Mouse (Mus musculus) NIH3T3 (cell line): ENCODE results near the gene Itsn1.

Experiments
- DNase-seq: peaks from one replicate; pipeline ENCODE4 v3.0.0-alpha.2; 2012; ENCODE audit warnings: low read depth

Itsn1 gene

GRCm38 (mm10) chr16:91905987-91906386, 176.9 kb downstream of the Itsn1 start:
- no peak for DNase-seq

GRCm38 (mm10) chr16:91906672-91907071, 177.6 kb downstream of the Itsn1 start:
- no peak for DNase-seq

DNA sequence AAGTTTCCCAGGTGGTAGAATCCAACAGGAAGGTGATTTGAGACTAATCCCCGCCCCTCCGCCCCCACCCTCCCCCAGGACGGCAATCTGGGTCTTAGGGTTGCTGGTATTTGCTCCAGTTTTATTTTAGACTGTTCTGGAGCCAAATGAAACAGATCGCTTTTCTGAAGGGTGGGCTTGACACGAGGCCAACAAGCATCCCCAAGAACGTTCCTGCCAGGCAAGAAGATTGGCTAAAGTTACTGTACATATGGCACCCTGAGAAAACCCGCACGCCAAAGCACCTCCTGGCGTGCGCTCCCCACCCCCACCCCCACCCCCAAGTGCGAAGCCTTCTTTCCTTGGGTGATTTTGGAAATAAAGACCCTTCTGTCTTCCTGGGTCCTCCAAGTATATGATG, 178.1 kb downstream of the Itsn1 start:
- no peak for DNase-seq

DNA sequence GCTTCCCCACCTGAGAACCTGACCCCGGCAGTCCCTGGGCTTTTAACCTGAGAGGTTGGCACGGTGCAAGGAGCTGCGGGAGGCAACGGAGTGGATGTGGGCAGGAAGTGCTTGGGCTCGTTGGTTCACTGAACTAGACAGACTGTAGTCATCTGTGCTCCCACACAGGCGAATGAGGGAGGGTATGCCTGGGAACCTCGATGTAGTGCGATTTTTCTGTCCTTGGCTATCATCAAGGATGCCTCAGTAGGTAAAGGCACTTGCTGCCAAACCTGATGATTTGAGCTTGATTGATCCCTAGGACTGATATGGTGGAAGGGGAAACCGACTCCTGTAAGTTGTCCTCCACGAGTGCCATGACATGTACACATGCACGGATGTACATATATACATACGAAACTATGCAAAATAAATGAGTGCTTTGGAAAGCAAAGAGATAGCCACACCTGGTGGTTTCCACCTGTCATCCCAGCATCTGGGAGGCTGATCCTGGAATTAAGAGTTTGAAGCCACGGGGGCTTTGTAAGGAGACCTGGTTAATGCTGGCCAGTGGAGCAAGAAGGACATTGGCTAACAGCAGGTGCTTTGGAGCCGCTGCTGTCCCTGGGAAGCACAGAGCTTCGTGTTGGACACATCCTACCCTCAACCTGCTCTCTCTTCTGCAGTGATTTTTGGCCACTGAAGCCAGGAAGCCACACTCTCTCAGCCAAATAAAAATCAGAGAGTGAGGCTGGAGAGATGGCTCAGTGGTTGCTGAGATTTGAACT, 180.7 kb downstream of the Itsn1 start:
- DNase-seq = no peak

GRCm38 (mm10) chr16:91917631-91918096, 188.6 kb downstream of the Itsn1 start:
- peak; percentile 88 for DNase-seq

GRCm38 (mm10) chr16:91918461-91918860, 189.4 kb downstream of the Itsn1 start:
- DNase-seq = peak; percentile 34

DNA sequence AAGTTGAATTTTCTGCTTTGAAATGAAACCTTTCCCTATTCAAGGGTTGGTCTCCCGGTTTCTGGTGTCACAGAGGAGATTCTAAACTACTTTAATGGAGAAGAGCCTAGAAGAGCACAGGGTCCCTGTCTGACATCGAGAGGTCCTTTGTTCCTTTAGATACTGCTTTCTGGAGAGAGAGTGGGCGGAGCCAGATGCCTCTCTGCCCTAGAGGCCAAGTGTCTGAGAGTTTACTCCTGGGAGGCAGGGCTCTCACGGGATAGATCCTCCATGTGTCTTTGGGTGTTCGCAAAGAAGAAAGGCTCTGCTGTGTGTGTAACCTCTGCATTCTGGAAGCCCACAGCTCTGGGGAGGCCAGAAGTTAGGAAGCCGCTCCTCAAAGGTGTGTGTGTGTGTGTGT, 190.0 kb downstream of the Itsn1 start:
- DNase-seq = no peak

GRCm38 (mm10) chr16:91921340-91921739, 192.3 kb downstream of the Itsn1 start:
- DNase-seq = no peak

GRCm38 (mm10) chr16:91922939-91923338, 193.9 kb downstream of the Itsn1 start:
- no peak for DNase-seq

DNA sequence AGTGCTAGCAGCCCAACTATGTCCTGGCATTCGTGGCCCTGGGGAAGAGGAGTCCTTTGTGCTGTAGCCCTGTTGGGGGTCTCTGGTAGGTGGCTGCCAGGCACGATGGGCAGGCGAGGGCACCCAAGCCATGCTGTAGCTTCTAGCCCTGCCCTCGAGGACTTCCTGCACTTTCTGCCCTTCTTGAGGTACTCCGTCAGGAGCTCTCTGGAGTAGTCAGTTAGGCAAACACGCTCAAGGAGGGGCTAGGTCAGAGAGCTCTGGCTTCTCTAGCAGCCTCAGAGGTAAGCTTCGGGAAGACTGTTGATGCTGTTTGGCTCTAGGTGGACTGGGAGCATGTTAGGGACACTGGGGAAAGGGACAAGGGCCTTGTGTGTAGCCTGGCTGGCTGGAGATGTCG, 195.3 kb downstream of the Itsn1 start:
- DNase-seq = no peak

DNA sequence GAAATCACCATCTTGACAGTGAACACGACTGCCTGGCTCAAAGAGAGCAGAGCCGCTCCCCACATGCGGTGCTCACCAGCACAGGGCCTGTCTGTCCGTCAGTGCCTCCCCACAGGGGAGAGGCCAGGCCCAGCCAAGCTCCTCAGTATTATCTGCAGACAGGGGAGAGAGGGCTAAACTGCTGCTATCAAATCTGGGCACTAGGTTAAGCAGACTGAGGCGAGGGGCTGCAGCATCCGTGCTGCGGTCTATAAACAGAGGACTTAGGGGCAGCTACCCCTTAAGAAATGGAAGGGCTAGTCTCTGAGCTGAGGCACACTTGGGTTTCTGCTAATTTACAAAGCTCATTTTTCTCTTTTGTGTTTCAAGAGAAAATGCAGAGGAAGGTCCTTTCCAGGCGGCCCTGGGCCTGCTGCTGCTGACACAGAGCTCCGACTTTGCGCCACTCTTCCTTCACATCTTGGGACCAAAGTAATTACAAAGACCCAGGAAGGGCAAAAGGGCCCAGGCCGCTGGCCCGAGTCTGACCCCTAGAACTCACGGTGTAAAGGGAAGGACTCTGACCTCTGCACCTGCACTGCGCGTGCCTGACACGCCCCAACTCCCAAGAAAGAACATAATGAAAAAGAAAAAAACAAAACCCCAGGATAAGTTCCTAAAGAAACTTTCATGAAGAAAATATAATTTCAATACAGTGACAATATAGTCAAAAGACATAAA, 199.0 kb downstream of the Itsn1 start:
- no peak for DNase-seq

DNA sequence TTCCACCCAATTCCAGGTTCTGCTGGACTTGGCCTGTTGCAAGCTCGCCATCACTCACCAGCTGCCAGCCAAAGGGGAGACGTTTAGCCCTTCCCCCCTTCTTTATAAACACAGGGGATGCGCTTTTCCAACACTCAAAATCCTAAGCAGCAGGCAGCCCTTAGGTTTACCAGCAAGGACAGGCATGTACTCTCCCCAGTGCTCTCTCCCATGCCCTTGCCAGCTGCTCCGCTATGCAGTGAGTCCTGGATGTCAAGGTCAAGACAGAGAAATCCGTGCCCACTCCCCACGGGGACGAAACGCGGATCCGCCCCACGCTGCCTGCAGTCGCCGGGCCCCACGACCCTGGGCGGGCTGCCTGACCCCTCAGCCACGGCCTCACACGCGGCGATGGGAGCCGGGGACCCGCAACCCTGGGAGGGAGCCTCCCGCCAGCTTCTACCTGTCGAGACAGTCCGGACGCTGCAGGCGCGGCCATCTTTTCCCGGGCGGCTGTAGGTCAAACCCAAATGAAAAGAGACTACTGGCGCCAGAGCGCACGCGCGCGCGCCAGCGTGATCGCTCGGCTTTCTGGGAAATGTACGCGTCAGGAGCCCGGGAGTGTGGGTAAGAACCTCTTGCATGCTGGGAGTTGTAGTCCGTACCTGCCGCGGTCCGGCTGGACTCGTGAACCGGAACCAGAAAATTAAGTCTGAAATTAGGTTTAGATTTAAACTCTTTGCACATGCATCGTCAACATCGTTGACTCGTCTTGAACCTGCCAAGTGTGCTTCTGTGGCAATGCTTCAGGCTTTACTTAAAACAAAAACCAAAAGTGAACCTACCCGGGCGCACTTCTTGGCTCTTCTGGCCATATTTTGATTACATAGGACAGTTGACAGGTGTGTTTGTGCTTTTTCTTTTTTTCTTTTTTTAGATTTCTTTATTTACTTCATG, 202.3 kb downstream of the Itsn1 start:
- peak; percentile 96 for DNase-seq

DNA sequence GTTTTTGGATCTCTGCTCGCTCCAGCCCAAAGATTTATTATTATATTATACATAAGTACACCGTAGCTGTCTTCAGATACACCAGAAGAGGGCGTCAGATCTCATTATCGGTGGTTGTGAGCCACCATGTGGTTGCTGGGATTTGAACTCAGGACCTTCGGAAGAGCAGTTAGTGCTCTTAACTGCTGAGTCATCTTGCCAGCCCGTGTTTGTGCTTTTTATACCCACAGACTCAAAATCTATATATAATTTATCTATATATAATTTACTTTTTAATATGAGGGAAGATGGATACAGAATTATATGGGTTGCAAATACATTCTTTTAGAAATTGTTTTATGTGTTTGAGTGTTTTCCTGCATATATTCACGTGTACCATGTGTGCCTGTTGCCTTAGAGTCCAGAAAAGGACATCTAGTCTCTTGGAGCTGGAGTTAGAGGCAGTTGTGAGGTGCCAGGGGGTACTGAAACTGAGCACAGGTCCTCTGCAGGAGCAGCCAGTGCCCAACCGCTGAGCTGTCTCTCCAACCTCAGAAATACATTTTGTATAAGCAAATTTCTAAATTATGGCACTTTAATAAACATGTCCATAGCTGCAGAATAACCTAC, 203.1 kb downstream of the Itsn1 start:
- no peak for DNase-seq

DNA sequence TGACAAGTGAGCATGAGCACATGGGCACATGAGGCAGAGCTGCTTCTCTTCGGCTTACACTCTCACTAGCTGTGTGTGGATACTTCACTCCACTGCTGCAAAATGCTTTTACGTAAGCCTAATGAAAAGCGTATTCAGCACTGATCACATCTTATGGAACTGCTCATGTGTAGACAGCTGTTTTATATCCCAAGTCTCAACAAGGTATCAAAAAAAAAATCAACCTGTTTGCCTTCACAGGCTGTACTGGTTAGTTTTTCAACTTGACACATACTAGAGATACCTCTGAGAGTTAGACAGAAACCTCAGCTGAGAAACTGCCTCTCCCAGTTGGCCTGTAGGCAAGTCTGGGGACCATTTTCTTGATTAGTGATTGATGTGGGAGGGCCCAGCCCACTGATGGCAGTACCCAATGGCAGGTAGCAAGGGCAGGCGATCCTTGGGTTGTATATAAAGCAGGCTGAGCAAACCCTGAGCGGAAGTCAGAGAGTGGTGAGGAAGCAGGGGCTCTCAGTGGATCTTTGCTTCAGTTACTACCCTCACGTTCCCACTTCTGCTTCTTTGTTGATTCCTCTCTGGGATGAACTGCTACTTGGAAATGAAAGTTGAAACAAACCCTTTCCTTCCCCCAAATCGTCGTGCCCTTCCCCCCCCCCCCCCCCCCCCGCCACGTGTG, 203.9 kb downstream of the Itsn1 start:
- no peak for DNase-seq

DNA sequence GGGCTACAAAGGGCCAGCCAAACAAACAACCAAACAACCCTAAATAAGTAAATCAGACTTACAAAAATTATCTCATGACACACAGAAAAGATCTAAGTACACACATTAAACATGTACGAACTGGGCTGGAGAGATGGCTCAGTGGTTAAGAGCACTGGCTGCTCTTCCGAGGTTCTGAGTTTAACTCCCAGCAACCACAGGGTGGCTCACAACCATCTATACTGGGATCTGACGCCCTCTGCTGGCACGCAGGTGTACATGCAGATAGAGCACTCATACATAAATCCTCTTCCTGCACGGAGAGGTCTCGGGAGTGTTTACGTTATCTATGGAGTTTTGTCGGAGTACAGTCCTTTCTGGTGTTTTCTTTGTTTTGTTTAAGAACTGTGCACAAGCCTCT, 206.0 kb downstream of the Itsn1 start:
- peak; percentile 53 for DNase-seq

DNA sequence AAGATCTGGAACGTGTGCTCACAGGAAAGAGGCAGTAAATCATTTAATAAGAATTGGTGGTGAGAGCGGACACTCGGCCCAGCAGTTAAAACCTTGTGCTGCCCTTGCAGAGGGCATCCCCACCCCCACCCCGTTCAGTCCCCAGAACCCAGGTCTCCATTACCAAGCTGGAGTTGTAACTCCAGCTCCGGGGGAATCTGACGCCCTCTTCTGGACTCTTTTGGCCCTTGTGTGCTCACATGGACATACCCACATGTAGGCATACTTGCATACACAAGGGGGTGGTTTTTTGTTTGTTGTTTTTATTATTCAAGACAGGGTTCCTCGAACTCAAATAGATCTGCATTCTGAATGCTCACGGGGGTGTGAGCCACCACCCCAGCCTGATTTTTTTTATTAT, 206.6 kb downstream of the Itsn1 start:
- DNase-seq = no peak

DNA sequence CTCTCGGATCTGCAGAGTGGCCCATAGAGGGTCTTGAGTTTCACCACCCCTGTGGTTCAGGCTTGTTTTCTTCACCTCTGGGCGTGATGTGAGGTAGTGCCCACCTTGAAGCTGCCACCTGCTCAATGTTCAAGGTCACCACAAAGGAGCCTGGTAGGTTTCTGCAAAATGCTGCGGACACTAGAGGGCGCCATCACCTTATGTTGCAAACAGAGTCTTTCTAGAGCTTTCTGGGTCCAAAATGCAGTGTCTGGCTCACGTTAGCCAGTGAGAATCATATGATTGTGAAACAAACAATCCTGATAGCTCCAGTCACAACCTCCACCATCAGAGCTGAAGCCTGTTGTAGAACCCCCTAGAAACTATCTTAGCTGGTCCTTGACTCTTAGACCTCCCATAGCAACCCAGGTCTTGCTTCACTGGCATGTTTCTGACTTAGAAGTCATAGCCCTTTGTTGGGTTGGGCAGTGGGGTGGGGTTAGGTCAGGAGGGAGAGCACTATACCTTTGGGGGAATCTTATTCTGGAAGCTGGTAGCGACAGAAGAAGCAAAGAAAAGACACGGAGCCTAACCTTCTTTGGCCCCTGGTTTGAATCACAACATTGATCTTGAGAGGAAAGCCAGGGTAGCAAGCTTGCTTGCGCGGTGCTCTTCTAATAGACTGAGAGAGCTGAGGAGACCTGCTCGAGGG, 207.4 kb downstream of the Itsn1 start:
- DNase-seq = peak; percentile 94

DNA sequence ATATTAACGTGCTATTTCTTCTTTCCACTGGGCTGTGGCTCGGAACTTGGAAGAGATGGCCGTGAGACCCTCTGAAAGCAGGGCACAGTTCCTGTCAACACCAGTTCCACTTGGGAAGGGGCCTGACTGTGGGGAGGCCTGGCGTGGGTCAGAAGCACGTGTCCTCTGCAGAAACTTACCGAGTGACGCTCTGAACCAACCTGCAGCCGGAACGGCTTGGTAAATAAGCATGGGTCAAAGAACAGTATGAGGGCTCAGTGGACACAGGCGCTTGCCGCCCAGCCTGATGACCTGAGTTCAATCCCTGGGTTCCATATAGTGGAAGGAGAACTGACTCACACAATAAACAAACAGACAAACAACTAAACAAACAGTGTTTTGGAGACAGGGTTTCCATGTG, 208.2 kb downstream of the Itsn1 start:
- no peak for DNase-seq

GRCm38 (mm10) chr16:91938141-91938540, 209.1 kb downstream of the Itsn1 start:
- DNase-seq = no peak

DNA sequence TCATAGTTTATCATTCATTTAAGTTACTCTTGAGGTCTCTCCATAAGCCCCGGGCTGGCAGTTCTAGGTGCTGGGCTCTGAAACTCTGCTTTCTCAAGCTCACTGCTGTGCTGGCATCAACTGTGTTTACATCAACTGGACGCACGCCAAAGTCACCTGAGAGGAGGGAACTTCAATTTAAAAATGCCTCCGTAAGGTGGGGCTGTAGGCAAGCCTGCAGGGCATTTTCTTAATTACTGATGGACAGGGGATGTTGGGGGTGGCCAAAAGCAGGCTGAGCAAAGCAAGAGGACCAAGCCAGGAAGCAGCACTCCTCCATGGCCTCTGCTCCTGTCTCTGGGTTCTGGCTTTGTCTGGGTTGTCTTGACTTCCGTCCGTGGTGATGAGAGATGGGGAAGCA, 211.6 kb downstream of the Itsn1 start:
- DNase-seq = no peak

DNA sequence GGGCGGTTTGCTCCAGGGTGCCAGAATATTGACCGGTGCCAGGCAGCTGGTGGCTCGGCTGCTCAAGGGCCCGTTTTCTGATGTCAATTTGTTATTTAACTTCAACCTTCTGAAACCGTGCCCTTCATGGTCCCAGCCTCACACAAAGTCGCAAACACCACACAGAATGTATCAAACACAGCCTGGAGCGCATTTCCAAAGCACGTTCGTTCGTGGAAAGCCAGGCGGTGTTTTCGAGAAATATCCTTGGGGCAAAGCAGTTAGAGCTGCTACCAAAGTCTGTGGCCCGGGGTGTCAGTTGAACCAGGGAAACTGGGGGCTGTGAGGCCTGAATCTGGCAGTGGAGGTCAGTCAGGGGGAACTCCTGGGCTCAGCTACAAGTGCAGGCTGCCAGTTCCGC, 213.1 kb downstream of the Itsn1 start:
- DNase-seq = no peak
